28 mouse cellular contexts compared by ENCODE assay signal in genomic region chr6:143239362-143240074, GRCm38 (mm10).
DNase-seq lines count a peak whose midpoint lies in the region; ATAC-seq and TF ChIP-seq lines count a peak whose summit lies in the region.
"Had no signal": no experiment of that assay in that cellular context is flagged by ENCODE, and none has a peak within 500 bp of the region (broad histone marks: within the 10 kb centered on the region; RNA-seq: fewer than 3 reads in every experiment).

No protein-coding gene starts in this region.

- no peaks in the 10 kb centered on the region for H3K4me1 ChIP-seq in forebrain, embryonic 13.5 days
- no peaks in the 10 kb centered on the region for H3K4me1 ChIP-seq in forebrain, embryonic 12.5 days
- H3K4me1 ChIP-seq in forebrain, embryonic 16.5 days (replicated peaks; ENCODE audit: control insufficient read depth, insufficient read depth, low read length): peaks cover 5% of the 10 kb centered on the region; the same call in 1 of the 2 replicates
- H3K4me1 ChIP-seq: heart, embryonic 12.5 days; heart, embryonic 15.5 days; intestine, embryonic 15.5 days had no signal

- no peaks in the 10 kb centered on the region for H3K27me3 ChIP-seq in forebrain, embryonic 13.5 days
- H3K27me3 ChIP-seq in forebrain, embryonic 12.5 days: no peaks in the 10 kb centered on the region
- no peaks in the 10 kb centered on the region for H3K27me3 ChIP-seq in forebrain, embryonic 16.5 days (replicated peaks; ENCODE audit: control insufficient read depth, insufficient read depth, low read length)
- H3K27me3 ChIP-seq: CH12.LX; heart, embryonic 12.5 days; heart, embryonic 15.5 days; hindbrain, embryonic 13.5 days; intestine, embryonic 15.5 days had no signal

- H3K4me3 ChIP-seq in forebrain, embryonic 13.5 days: no peak overlapping the region
- no peak overlapping the region for H3K4me3 ChIP-seq in forebrain, embryonic 12.5 days (replicated peaks)
- peak overlapping the region; percentile 6; the same call in 1 of the 2 replicates for H3K4me3 ChIP-seq in gastrocnemius, adult 2 months
- H3K4me3 ChIP-seq in forebrain, embryonic 16.5 days (replicated peaks; ENCODE audit: low read length): no peak overlapping the region
- H3K4me3 ChIP-seq: heart, embryonic 12.5 days; heart, embryonic 15.5 days; hindbrain, embryonic 10.5 days; hindbrain, embryonic 13.5 days; intestine, embryonic 15.5 days had no signal

- H3K9me3 ChIP-seq in forebrain, embryonic 13.5 days (replicated peaks): no peaks in the 10 kb centered on the region
- no peaks in the 10 kb centered on the region for H3K9me3 ChIP-seq in forebrain, embryonic 12.5 days
- no peaks in the 10 kb centered on the region for H3K9me3 ChIP-seq in forebrain, embryonic 16.5 days (ENCODE audit: control insufficient read depth, low read length)
- H3K9me3 ChIP-seq: G1E; heart, embryonic 12.5 days; heart, embryonic 15.5 days; hindbrain, embryonic 10.5 days; hindbrain, embryonic 13.5 days; intestine, embryonic 15.5 days had no signal

- TF ChIP-seq CTCF in gastrocnemius, adult 2 months (IDR thresholded peaks at IDR 0.05): no peak

- H3K9ac ChIP-seq in forebrain, embryonic 13.5 days: no peak overlapping the region
- H3K9ac ChIP-seq in forebrain, embryonic 12.5 days: no peak overlapping the region
- H3K9ac ChIP-seq in forebrain, embryonic 16.5 days (replicated peaks; ENCODE audit: low read depth, low read length): no peak overlapping the region
- H3K9ac ChIP-seq: heart, embryonic 12.5 days; heart, embryonic 15.5 days; hindbrain, embryonic 13.5 days; intestine, embryonic 15.5 days had no signal

- DNase-seq in gastrocnemius, adult 2 months: no peak
- no peak for DNase-seq in gastrocnemius, postnatal 25 days
- DNase-seq in ovary, postnatal 10 days (ENCODE audit: low spot score): no peak
- no peak for DNase-seq in left cerebral cortex, postnatal 25 days (ENCODE audit: low spot score in 2 of 2)
- DNase-seq: adrenal gland, postnatal 10 days; adrenal gland, postnatal 36 days; B cell, adult 2 months; cerebellum, adult 11 months; cerebellum, adult 2 months; cerebellum, adult 9-11 months; cerebellum, postnatal 25 days; gastrocnemius, postnatal 14 days; heart, adult 18-20 months; heart, postnatal 10 days; heart, postnatal 36 days; kidney, adult 11 months had no signal

- intact Hi-C loops in gastrocnemius, adult 2 months (cut with DNase I): no loop called here
- intact Hi-C loops in left cerebral cortex, postnatal 25 days (cut with DNase I): loop anchor here (10.0 kb wide), 3 partner anchors 615 to 965 kb away; no protein-coding TSS in a partner anchor

- H3K4me2 ChIP-seq in forebrain, embryonic 13.5 days: no peak overlapping the region
- H3K4me2 ChIP-seq in forebrain, embryonic 12.5 days: no peak overlapping the region
- no peak overlapping the region; the same call in 1 of the 2 replicates for H3K4me2 ChIP-seq in forebrain, embryonic 16.5 days (ENCODE audit: low read length)
- H3K4me2 ChIP-seq: heart, embryonic 12.5 days; heart, embryonic 15.5 days; hindbrain, embryonic 13.5 days; intestine, embryonic 15.5 days had no signal

- peak; percentile 70; the same call in 1 of the 2 replicates for ATAC-seq in forebrain, embryonic 13.5 days
- no peak for ATAC-seq in forebrain, embryonic 12.5 days (ENCODE audit: low FRiP score)
- ATAC-seq in forebrain, embryonic 16.5 days: peak; percentile 55
- ATAC-seq: hindbrain, embryonic 16.5 days; intestine, embryonic 15.5 days; Patski had no signal

- H3K27ac ChIP-seq in forebrain, embryonic 13.5 days: 0 out of 2 replicates have a peak overlapping the region, but pooled peaks have one; percentile 32
- H3K27ac ChIP-seq in forebrain, embryonic 12.5 days: no peak overlapping the region
- no peak overlapping the region for H3K27ac ChIP-seq in gastrocnemius, adult 2 months
- H3K27ac ChIP-seq in forebrain, embryonic 16.5 days (ENCODE audit: low read length): peak overlapping the region; percentile 66; the same call in 1 of the 2 replicates
- H3K27ac ChIP-seq: heart, embryonic 15.5 days; hindbrain, embryonic 10.5 days; hindbrain, embryonic 13.5 days; intestine, embryonic 15.5 days had no signal

- WGBS in forebrain, embryonic 13.5 days: 72% methylated on average over 21 of the region's 21 CpGs
- 68% methylated on average over 21 of the region's 21 CpGs for WGBS in forebrain, embryonic 12.5 days
- WGBS in forebrain, embryonic 16.5 days: 55% methylated on average over 21 of the region's 21 CpGs

- H3K36me3 ChIP-seq in forebrain, embryonic 13.5 days (ENCODE audit: poor library complexity, severe bottlenecking): no peaks in the 10 kb centered on the region
- no peaks in the 10 kb centered on the region for H3K36me3 ChIP-seq in forebrain, embryonic 12.5 days (replicated peaks)
- no peaks in the 10 kb centered on the region for H3K36me3 ChIP-seq in forebrain, embryonic 16.5 days (ENCODE audit: control insufficient read depth, insufficient read depth)
- H3K36me3 ChIP-seq: G1E; heart, embryonic 12.5 days; heart, embryonic 15.5 days; hindbrain, embryonic 10.5 days; hindbrain, embryonic 13.5 days; intestine, embryonic 15.5 days had no signal

Comparison
In these comparisons a context has a peak if more than half of its experiments do, and no peak if none do; other contexts are left out.
1. H3K27ac ChIP-seq: peak in forebrain, embryonic 13.5 days (single experiment) and forebrain, embryonic 16.5 days (single experiment); none in forebrain, embryonic 12.5 days (single experiment) and gastrocnemius, adult 2 months (single experiment).